Mouse (Mus musculus) embryo, embryonic 11.5 days (tissue): ENCODE measurements at regions not wholly inside any gene's neighbourhood (a gene's known extent, or its start where the extent isn't known, plus 50 kb on each side); places are given as distances from the start of the nearest gene placed in this dataset.

Experiments used
- DNase-seq: peaks from one replicate; pipeline ENCODE4 v3.0.0-alpha.2; 2012; ENCODE audit warnings: low read depth, low spot score

GRCm38 (mm10) chr7:145135971-145136370 is 71.9 kb downstream of the 1810010D01Rik start:
- no peak for DNase-seq

- DNase-seq, result no peak
Observed at GRCm38 (mm10) chr7:145132506-145132905, 75.4 kb downstream of the 1810010D01Rik start.

- no peak for DNase-seq
Observed at GRCm38 (mm10) chr7:145131438-145132159, 76.3 kb downstream of the 1810010D01Rik start.

GRCm38 (mm10) chr7:145129971-145130370 is 77.9 kb downstream of the 1810010D01Rik start:
- DNase-seq, result no peak

GRCm38 (mm10) chr7:145127661-145128060 is 80.3 kb downstream of the 1810010D01Rik start:
- no peak for DNase-seq

- DNase-seq, result no peak
Observed at GRCm38 (mm10) chr7:145127180-145127579, 80.7 kb downstream of the 1810010D01Rik start.

- DNase-seq, result no peak
Observed at GRCm38 (mm10) chr7:145123996-145124601, 83.8 kb downstream of the 1810010D01Rik start.

- no peak for DNase-seq
Observed at GRCm38 (mm10) chr7:145122471-145122870, 85.4 kb downstream of the 1810010D01Rik start.

- DNase-seq, result no peak
Observed at GRCm38 (mm10) chr7:145118406-145118805, 89.5 kb downstream of the 1810010D01Rik start.

- DNase-seq, result peak; percentile 32
Observed at GRCm38 (mm10) chr7:145114660-145115059, 93.3 kb downstream of the 1810010D01Rik start.

- no peak for DNase-seq
Observed at GRCm38 (mm10) chr7:145114145-145114544, 93.8 kb downstream of the 1810010D01Rik start.

- no peak for DNase-seq
Observed at GRCm38 (mm10) chr7:145112887-145113531, 94.9 kb downstream of the 1810010D01Rik start.

GRCm38 (mm10) chr7:145112146-145112830 is 95.6 kb downstream of the 1810010D01Rik start:
- DNase-seq, result no peak

- DNase-seq, result no peak
Observed at GRCm38 (mm10) chr7:145111252-145112131, 96.4 kb downstream of the 1810010D01Rik start.

- no peak for DNase-seq
Observed at GRCm38 (mm10) chr7:145110657-145111251, 97.2 kb downstream of the 1810010D01Rik start.

- DNase-seq, result no peak
Observed at GRCm38 (mm10) chr7:145110028-145110427, 97.9 kb downstream of the 1810010D01Rik start.

- no peak for DNase-seq
Observed at GRCm38 (mm10) chr7:145109471-145109870, 98.4 kb downstream of the 1810010D01Rik start.

GRCm38 (mm10) chr7:145108994-145109393 is 98.9 kb downstream of the 1810010D01Rik start:
- DNase-seq, result no peak

- DNase-seq, result no peak
Observed at GRCm38 (mm10) chr7:145107575-145108170, 100.2 kb downstream of the 1810010D01Rik start.

- no peak for DNase-seq
Observed at GRCm38 (mm10) chr7:145106494-145106849, 101.4 kb downstream of the 1810010D01Rik start.
